Mouse (Mus musculus) heart, adult 2 months (tissue): ENCODE measurements around the gene Enpp1.

Experiments used
- CTCF ChIP-seq: fragments of 200-600 bp; IDR thresholded peaks from 2 replicates; pipeline ENCODE4 v1.8.1; 2022; ENCODE audit warnings: antibody characterized with exemption, mild to moderate bottlenecking, moderate library complexity
- EP300 ChIP-seq: fragments of 200-500 bp; IDR thresholded peaks from 2 replicates; pipeline ENCODE4 v1.6.1; 2011; ENCODE audit warnings: low read depth, low read length, control low read depth; ENCODE audit not compliant: insufficient read depth
- POLR2A ChIP-seq: fragments of 200-500 bp; IDR thresholded peaks from 2 replicates; pipeline ENCODE4 v1.6.1; 2011; ENCODE audit warnings: mild to moderate bottlenecking, low read depth, low read length, control low read depth; ENCODE audit not compliant: insufficient read depth

DNA sequence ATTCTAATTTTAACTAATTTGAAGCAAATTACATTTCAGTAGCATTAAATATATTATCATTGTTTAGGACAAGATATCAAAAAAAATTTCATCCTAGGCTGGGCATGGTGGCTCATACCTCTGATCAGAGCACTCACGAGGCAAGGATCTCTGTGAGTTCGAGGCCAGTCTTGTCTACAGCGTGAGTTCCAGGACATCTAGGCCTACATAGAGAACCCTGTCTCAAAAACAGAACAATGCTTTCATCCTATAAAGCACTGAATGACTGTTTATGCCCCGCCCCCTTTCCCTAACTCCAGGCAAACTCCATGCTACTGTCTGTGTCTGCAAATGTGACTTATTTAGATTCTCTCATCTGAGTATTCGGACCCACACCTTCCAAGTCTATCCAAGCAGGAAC lies 80.8 kb downstream of the Enpp1 start:
- TF ChIP-seq CTCF: no peak
- no peak for TF ChIP-seq POLR2A
- no peak for TF ChIP-seq EP300
